Mouse (Mus musculus): ENCODE results near the gene Gm17728.

DNA sequence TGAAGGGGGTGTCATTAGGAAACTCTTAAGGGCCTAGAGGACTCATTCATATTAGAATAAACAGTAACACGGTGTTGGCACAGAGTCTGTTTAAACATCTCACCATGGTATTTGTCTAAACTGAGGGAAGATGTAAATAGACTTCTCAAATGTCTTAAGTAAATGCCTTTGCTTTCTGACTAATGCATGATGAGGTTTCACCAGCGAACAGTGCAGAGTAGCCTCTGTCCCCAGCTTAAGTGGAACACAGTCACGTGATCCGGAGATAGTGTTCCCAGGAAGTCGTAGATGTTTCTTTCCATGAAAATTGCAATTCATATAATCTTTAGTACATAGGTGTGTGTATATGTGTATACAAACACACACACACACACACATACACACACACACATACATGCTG, 34.5 kb downstream of the Gm17728 start:
- TF ChIP-seq GATA1 (IDR thresholded peaks at IDR 0.05; ENCODE audit: low read length): no peak
- TF ChIP-seq TAL1 (IDR thresholded peaks at IDR 0.05; ENCODE audit: low read length): no peak

All from erythroblast, embryonic 14.5 days (primary cell).